Mouse (Mus musculus): Measurements from ENCODE around the gene 2510009E07Rik.

DNA sequence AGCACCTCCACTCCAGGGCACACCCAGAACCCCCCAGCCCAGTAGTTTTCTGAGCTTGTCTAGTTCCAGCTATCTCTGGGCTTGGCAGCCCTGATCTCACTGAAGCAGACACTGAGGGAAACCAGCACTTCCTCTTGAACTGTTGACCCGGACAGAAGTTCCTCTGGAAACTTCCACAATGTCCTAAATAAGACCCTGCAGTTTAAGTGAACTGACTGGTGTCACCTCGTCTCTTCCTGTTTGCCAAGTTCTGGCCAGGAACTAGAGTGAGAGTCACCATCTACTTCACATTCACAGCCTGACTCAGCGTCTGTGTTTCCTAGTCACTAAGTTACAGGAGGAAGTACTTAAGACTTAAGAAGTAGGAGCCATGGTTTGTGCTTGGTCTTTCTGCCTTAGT lies 52.5 kb downstream of the 2510009E07Rik start:
- no peak for TF ChIP-seq POLR2A (IDR thresholded peaks at IDR 0.05; ENCODE audit: extremely low read depth, insufficient read depth, low read length)
- no peak for TF ChIP-seq CTCF (IDR thresholded peaks at IDR 0.05; ENCODE audit: low read depth, low read length)
